8 mouse cellular contexts compared by ENCODE assay signal in genomic region chr4:120282568-120283091, GRCm38 (mm10). TPM values are rescaled to one million over a fixed set of nuclear protein-coding genes. Genes with fewer than 3 reads are reported as not detected.
DNase-seq lines count a peak whose midpoint lies in the region; ATAC-seq lines count a peak whose summit lies in the region.

No protein-coding gene starts in this region.

- no peaks in the 10 kb centered on the region for H3K36me3 ChIP-seq in neural tube, embryonic 11.5 days (ENCODE audit: control insufficient read depth, insufficient read depth, low read length)
- no peaks in the 10 kb centered on the region for H3K36me3 ChIP-seq in heart, embryonic 11.5 days (ENCODE audit: control insufficient read depth, insufficient read depth, low read length)
- no peaks in the 10 kb centered on the region for H3K36me3 ChIP-seq in liver, embryonic 16.5 days (ENCODE audit: control insufficient read depth, insufficient read depth)

- peaks cover 52% of the 10 kb centered on the region for H3K27me3 ChIP-seq in neural tube, embryonic 11.5 days (ENCODE audit: control insufficient read depth, insufficient read depth, low read length)
- peaks cover 65% of the 10 kb centered on the region for H3K27me3 ChIP-seq in heart, embryonic 11.5 days (ENCODE audit: control insufficient read depth, insufficient read depth, low read length)
- H3K27me3 ChIP-seq in liver, embryonic 16.5 days (ENCODE audit: control insufficient read depth, insufficient read depth, low read depth, low read length), result peaks cover 64% of the 10 kb centered on the region

- no peaks in the 10 kb centered on the region for H3K9me3 ChIP-seq in neural tube, embryonic 11.5 days (ENCODE audit: control insufficient read depth, low read length)
- no peaks in the 10 kb centered on the region for H3K9me3 ChIP-seq in heart, embryonic 11.5 days (replicated peaks; ENCODE audit: control insufficient read depth, low read length)
- no peaks in the 10 kb centered on the region for H3K9me3 ChIP-seq in liver, embryonic 16.5 days (replicated peaks; ENCODE audit: control insufficient read depth, low read length)

- H3K4me3 ChIP-seq in neural tube, embryonic 11.5 days (ENCODE audit: low read depth, low read length), result peak overlapping the region; percentile 40
- peak overlapping the region; percentile 50 for H3K4me3 ChIP-seq in heart, embryonic 11.5 days (ENCODE audit: low read depth, low read length)
- H3K4me3 ChIP-seq in liver, embryonic 16.5 days (ENCODE audit: low read depth, low read length), result peak overlapping the region; percentile 36

- peaks cover 17% of the 10 kb centered on the region for H3K4me1 ChIP-seq in neural tube, embryonic 11.5 days (ENCODE audit: control insufficient read depth, insufficient read depth, low read length)
- H3K4me1 ChIP-seq in heart, embryonic 11.5 days (ENCODE audit: control insufficient read depth, insufficient read depth, low read length), result peaks cover 27% of the 10 kb centered on the region
- H3K4me1 ChIP-seq in liver, embryonic 16.5 days (ENCODE audit: control insufficient read depth, low read depth, low read length), result peaks cover 7% of the 10 kb centered on the region

- ATAC-seq in neural tube, embryonic 11.5 days (ENCODE audit: insufficient read depth, low FRiP score, low TSS enrichment), result peak; percentile 15; the same call in 1 of the 2 replicates
- no peak for ATAC-seq in heart, embryonic 11.5 days (replicated peaks; ENCODE audit: insufficient number of reproducible peaks, low FRiP score, low TSS enrichment)
- ATAC-seq in liver, embryonic 16.5 days (ENCODE audit: low read depth), result no peak

- peak overlapping the region; percentile 45 for H3K9ac ChIP-seq in neural tube, embryonic 11.5 days (ENCODE audit: low read length)
- H3K9ac ChIP-seq in heart, embryonic 11.5 days (ENCODE audit: low read depth, low read length), result peak overlapping the region; percentile 69
- no peak overlapping the region for H3K9ac ChIP-seq in liver, embryonic 16.5 days (ENCODE audit: low read depth, low read length)

- peak overlapping the region; percentile 70 for H3K4me2 ChIP-seq in neural tube, embryonic 11.5 days (ENCODE audit: low read depth)
- peak overlapping the region; percentile 96 for H3K4me2 ChIP-seq in heart, embryonic 11.5 days
- peak overlapping the region; percentile 62 for H3K4me2 ChIP-seq in liver, embryonic 16.5 days (ENCODE audit: low read depth, low read length)

- no peak for DNase-seq in neural tube, embryonic 11.5 days (ENCODE audit: low spot score)
- DNase-seq in neural tube, embryonic 10.5 days (ENCODE audit: extremely low spot score, low spot score), result no peak
- peak; percentile 86 to 91 for DNase-seq in cerebellum, postnatal 10 days
- peak; percentile 14 to 54 for DNase-seq in kidney, postnatal 25 days
- DNase-seq in right cerebral cortex, adult 2 months (ENCODE audit: low spot score in 2 of 2), result peak; percentile 63 to 70
- no peak for DNase-seq in embryo, embryonic 9.5 days (ENCODE audit: extremely low spot score)

- H3K27ac ChIP-seq in neural tube, embryonic 11.5 days (ENCODE audit: low read depth, low read length), result no peak overlapping the region
- H3K27ac ChIP-seq in heart, embryonic 11.5 days (ENCODE audit: low read depth, low read length), result no peak overlapping the region
- H3K27ac ChIP-seq in liver, embryonic 16.5 days (ENCODE audit: low read length), result no peak overlapping the region

- WGBS in neural tube, embryonic 11.5 days, result under 1% methylated on average over 44 of the region's 47 CpGs
- 2% methylated on average over 40 of the region's 47 CpGs for WGBS in heart, embryonic 11.5 days (ENCODE audit: insufficient replicate concordance)
- under 1% methylated on average over 44 of the region's 47 CpGs for WGBS in liver, embryonic 16.5 days (ENCODE audit: insufficient replicate concordance)

RNA-seq across cellular contexts. Expression of gene Foxo6, which starts 4.5 kb away (rescaled TPM):
- polyA plus RNA-seq in neural tube, embryonic 11.5 days (2014; fragmentation: Nextera tagmentation; extraction: Ambion mirVana), result 0.45 and 0.62 TPM in 2 replicates
- polyA plus RNA-seq in heart, embryonic 11.5 days (2014; fragmentation: Nextera tagmentation; extraction: Ambion mirVana), result 0.21 and 0.29 TPM in 2 replicates
- not detected in 2 replicates for polyA plus RNA-seq in liver, embryonic 16.5 days (2015; fragmentation: Nextera tagmentation; extraction: Ambion mirVana)

Comparison
In these comparisons a context has a peak if more than half of its experiments do, and no peak if none do; other contexts are left out.
1. DNase-seq: peak in cerebellum, postnatal 10 days (2 of 2), kidney, postnatal 25 days (2 of 2) and right cerebral cortex, adult 2 months (2 of 2); none in neural tube, embryonic 11.5 days (single experiment), neural tube, embryonic 10.5 days (single experiment) and embryo, embryonic 9.5 days (single experiment).
2. Peak in every context shown above with its lines, with median percentiles within 50 percentile points of each other: H3K4me2 ChIP-seq and H3K4me3 ChIP-seq.